Mouse (Mus musculus) liver, embryonic 12.5 days (tissue): ENCODE measurements around the gene Lat2. TPM values are rescaled to one million over a fixed set of nuclear protein-coding genes. Genes with fewer than 3 reads are reported as not detected.

Experiments used
- microRNA-seq: library from miRNA; unstranded; fragments of <30 nt; microRNA quantifications from one replicate; pipeline ENCODE4, GENCODE M21; 2017
- polyA plus RNA-seq: library from polyadenylated mRNA; unstranded; fragments of >200 nt; fragmentation: Nextera tagmentation; extraction: Ambion mirVana; gene quantifications from 2 replicates; pipeline ENCODE4 v1.2.1, GENCODE M21; 2016

The Lat2 gene
- polyA plus RNA-seq, 1 experiment from 2014 or later = 1.7 TPM

Small RNA genes within 50 kb of the gene (microRNA-seq; reads per million reads assigned to microRNA genes)
- gene Mir7228 = not detected

Other genes starting within 250 kb of the Lat2 start
- 23.5 and 26.4 TPM in 2 replicates for gene Gtf2ird1, start 158.3 kb downstream of the Lat2 start, polyA plus RNA-seq
- gene Clip2, start 62.6 kb downstream of the Lat2 start, polyA plus RNA-seq = 0.94 and 1.0 TPM in 2 replicates
- gene Syna, start 54.9 kb downstream of the Lat2 start, polyA plus RNA-seq = not detected in 2 replicates
- 259 and 263 TPM in 2 replicates for gene Rfc2, start 33.7 kb downstream of the Lat2 start, polyA plus RNA-seq
- gene Eif4h, start 24.5 kb upstream of the Lat2 start, polyA plus RNA-seq = 287 and 308 TPM in 2 replicates
- gene Limk1, start 73.6 kb upstream of the Lat2 start, polyA plus RNA-seq = 1.3 and 1.5 TPM in 2 replicates
- 2.6 and 4.7 TPM in 2 replicates for gene Eln, start 132.3 kb upstream of the Lat2 start, polyA plus RNA-seq